Mouse (Mus musculus) kidney, adult 11 months (tissue): ENCODE data around the gene Rbm4.
"Not testable (repeated sequence)": the region's sequence is repeated elsewhere in the genome, so short reads cannot be mapped to it uniquely, and the experiment has no call there.

Source experiments
- DNase-seq: peaks from one replicate; pipeline ENCODE4 v3.0.0; 2022

Rbm4 gene

DNA sequence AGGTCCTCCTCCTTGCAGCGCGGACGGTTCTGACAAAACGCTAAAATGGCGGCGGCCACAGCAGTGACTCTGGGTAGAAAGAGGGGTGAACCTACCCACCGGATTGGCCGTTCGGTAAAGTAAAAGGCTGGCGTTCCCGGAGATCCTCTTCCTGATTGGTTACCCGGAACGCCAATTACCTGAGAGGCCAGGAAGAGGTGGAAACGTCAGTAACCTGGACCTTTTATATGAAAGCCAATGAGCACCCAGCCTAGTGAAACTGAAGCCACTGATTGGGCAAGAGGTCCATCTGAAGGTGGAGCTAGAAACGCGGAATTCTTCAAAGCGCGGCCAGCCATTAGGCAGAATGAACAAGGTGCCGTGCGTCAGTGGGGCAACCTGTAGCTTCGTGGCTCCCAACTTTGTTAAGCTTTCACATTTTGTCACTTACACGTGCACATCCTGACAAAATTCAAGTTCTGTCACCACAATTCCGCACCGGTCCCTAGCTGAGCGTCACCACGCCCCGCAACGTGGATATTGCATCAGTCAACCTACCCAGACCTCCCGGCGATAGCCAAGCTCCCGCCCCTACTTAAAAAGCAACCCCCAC is at the start of gene Rbm4:
Gene Rbm4 (minus strand): TSS at position 71 of the 592 bp plus-strand sequence.
- peak; percentile 99 for DNase-seq

DNA sequence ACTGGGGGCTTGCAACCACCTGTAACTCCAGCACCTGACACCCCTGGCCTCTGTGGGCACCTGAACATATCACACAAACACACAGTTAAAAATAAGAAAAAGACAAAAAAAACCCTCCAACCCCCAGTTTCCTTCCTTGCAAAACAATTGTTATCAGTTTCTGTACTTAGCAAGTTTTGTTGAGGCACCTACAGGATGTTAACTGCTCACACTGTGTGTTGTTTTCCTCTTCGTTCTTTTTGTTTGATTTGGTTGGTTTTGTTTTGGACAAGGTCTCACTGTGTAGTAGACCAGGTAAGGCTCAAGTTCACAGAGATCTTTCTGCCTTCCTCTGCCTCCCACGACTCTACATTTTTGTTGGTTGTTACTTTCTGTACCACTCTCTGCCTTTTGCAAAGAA is 48.9 kb upstream of the Rbm4 start:
- no peak for DNase-seq

DNA sequence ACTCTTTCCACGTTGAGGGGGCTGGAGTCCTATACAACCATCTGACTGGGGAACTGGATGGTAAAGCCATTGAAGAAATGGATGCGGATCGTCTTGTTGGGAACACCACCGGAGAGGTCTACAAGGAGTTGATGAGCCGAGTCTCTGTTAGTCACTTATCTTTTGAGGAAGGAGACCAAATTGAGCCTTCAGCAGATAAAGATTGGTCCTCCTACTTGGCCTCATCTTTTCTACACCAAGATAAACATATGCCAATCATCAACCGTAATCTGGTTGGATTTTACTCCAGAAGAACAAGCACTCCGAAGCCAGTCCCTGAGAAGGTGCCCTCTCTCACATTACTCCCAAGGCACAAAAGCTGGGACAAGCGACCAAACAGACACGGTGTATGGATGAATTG is 47.1 kb upstream of the Rbm4 start:
- no peak for DNase-seq

DNA sequence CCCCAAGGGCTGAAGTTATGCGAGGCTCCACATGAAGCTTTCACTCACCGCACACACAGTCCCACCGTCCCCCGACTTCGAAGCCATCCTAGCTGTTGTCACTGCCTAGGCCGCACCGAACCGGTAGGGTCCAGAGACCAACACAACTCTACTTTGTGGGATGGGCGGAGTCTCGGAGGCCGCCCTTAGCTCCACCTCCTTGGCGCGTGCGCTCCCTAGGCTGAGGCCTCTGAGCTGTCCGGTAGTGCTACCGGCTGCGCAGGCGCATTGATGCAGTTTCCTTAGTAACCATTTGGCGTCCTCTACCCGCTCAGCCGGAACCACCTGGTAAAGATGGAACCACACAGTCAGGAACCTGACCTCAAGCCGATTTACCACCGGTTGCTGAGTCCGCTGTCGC is 45.4 kb upstream of the Rbm4 start, which contains the start of the genes Ccs and Ccdc87:
Gene Ccs (minus strand): TSS at position 184 of the 400 bp plus-strand sequence.
Gene Ccdc87 (plus strand): TSS at position 218 of the 400 bp plus-strand sequence.
- DNase-seq, result peak; percentile 99

DNA sequence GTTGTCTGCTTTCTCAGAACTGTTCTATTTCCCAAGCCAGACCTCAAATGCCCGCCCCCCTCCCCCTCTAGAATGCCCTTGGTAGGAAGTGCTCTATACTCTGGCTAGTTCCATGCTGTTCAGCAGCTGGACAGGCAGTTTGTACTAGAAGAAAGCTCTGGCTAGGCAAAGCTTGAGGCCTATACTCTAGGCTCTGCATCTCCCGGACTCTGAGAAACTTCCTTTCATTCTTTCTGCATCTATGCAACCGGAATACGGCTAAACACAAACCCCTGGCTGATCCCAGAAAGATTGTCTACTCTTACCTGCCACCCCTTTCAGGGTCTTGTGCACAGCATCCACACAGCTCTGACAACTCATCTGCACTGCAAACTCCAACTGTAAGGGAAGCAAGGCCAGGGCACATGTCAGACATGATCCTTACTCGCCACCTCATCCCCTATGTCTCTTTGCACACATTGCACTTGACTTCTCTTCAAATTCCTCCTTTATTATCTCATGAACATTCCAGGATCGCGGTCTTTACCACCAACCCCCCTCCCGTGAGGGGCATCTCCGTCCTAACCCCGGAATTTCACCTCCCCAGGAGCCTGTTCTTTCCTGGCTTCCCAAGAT is 44.9 kb upstream of the Rbm4 start:
- no peak for DNase-seq

DNA sequence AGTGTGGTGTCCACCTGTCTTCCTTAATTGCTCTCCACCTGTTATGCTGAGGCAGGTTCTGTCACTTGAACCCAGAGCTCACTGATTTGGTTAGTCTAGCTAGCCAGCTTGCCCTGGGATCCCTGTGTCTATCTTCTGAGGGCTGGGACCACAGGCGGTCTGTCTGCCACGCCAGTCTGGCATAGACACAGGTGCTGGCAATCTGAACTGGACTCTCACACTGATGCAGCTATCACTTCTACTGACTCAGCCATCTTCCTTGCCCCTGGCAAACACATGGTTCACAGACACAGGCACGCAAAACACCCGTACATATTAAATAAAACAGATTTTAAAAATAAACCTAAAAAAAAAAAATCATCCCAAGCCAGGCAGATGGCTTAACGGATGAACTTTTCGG is 43.3 kb upstream of the Rbm4 start:
- no peak for DNase-seq

DNA sequence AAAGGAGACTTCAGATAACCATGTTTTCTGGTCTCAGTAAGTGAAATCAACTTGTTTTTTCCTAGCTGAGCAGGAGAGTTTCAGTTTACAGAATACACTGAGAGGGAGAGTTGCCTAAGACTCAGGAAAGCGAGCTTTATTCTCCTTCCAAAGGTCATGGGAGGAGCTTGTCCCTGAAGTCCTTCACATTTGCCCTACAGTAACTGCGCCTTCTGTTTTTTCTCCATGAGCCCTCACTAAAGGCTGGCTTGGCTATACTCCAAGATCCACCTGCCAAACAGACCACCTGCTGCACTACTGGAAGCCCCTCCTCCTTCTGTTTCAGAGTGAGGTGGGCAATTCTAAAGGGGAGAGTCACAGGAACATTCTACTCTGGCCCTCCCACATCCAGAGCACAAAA is 42.4 kb upstream of the Rbm4 start:
- peak; percentile 60 for DNase-seq

DNA sequence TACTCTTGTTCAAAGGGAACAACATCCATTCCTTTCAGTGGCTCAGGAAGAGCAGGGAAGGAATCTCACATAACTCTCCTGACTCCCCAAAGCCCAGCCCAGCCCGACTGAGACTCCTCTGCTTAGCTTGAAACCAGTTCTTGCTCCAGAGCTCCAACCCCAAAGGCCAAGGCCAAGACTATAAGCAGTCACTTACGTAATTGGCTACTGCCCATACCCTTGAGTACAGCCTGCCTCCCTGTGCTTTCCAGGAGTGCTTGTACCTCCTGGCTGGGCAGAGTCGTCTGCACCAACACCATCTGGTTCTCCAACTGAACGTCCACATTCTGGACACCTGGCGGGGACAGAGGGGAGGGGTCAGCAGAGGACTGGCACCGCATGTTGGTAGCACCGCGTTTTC is 40.3 kb upstream of the Rbm4 start:
- DNase-seq, result no peak

DNA sequence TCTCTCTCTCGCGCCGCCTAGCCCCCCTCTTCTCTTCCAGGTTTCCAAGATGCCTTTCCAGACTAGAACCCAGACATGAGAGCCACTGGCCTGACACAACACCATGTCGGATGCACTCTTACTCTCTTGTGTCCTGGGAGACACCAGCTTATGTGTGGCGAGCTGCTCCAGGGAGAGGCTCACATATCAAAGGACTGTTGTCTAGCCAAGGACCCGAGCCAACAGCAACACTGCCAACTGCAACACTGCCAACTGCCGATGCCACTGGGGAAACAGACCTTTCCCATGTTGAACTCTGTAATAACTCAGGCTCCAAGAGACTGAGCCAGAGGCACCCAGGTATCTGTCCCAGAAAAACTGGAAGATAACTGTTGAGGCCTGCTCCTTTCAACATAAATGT is 35.5 kb upstream of the Rbm4 start:
- peak; percentile 73 for DNase-seq

DNA sequence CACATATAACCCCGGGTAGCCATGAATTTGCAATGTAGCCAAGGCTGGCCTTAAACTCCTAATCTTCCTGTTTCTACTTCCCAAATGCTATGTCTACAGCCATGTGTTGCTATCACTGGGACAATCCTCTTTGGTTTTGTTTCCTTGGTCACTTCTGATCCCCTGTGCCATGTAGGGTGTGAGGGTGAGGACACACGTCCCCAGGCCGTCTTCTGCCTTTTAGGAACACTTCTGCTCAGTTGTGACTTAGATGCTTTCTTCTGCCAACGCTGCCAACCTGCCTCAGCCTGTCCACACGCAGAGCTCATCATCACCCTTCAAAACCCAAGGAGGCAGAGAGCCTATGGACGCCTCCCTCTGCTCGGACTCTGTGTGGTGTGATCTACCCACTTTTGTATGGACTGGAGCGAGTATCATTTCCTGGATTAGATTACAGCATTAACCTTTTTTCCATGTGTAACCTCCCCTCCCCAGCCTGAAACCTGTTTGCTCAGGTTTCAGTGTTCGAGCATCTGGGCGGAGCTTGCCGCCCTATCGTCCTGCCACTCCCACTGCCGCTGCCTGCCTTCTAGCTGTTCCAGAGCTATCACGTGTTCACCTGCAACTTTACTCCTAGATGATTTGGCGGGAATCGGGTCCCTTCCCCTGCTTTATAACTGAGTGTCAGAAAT is 34.9 kb upstream of the Rbm4 start:
- peak; percentile 79 for DNase-seq

DNA sequence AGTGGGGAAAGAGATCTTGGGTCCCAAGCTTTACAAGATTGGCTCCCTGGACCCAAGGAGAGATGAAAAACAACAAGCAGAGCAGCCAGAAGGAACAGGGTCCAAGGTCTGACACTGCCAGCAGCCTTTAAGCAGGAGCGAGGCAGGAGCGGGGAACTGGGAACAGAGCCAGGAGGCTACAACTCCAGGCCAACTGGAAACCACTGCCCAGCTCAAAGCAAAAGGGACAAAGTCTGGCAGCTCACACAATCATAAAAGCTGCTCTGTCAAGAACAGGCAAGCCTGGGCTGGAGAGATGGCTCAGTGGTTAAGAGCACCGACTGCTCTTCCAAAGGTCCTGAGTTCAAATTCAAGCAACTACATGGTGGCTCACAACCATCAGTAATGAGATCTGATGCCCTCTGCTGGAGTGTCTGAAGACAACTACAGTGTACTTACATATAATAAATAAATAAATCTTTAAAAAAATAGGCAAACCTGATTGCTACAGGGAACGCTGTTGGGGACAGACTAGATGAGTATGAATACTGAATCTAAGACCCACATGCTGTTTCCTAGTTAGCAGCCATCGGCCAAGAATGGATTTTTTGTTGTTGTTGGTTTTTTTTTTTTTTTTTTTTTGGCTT is 27.1 kb upstream of the Rbm4 start:
- DNase-seq, result peak; percentile 98

DNA sequence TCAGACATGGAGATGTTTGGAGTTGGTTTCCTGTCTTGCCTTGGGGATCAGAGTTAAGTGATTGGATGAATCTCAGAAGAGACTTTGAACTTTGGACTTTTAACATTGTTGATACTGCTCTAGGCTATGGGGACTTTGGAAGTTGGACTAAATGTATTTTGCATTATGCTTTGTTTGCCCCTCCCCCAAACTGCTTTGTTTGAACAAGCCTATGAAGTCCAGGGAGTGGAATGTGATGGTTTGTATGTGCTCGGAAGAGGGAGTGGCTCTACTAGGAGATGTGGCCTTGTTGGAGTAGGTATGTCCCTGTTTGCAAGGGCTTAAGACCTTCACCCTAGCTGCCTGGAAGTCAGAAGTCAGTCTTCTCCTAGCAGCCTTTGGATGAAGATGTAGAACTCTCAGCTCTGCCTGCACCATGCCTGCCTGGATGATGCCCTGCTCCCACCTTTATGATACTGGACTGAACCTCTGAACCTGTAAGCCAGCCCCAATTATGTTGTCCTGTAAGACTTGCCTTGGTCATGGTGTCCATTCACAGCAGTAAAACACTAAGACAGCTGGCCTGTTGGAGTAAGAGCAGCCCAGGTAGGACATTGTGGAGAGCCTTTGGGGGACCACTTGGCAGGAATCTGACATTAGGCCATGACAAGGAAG is 23.6 kb upstream of the Rbm4 start:
- DNase-seq, result no peak

DNA sequence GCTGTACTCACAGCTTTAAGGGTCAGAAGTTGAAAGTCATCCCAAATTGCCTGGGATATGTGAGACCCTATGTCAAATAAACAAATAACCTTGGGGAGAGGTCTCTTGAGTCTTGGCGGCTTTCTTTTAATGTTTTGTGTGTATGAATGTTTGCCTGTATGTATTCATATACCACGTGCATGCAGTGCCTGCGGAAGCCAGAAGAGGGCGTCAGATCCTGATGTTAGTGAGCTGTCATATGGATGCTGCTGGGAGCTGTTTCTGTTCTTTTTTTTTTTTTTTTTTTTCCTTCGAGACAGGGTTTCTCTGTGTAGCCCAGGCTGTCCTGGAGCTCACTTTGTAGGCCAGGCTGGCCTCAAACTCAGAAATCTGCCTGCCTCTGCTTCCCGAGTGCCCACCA is 19.3 kb upstream of the Rbm4 start:
- DNase-seq, result peak; percentile 30

DNA sequence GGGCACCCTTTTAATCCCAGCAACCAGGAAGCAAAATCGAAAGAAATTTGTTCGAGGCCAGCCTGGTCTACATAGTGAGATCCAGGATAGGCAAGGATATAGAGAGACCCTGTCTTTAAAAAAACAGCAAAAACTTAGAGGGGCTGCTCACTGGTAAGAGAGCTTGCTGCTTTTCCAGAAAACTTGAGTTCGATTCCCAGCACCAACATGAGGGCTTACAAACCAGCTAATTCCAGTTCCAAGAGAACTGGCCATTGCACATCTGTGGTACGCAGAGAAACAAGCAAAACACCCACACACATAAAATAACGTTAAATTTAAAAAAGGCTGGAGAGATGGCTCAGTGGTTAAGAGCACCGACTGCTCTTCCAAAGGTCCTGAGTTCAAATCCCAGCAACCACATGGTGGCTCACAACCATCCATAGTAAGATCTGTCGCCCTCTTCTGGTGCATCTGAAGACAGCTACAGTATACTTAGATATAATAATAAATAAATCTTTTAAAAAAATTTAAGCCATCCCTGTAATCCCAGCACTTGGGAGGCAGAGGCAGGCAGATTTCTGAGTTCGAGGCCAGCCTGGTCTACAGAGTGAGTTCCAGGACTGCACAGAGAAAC is 18.7 kb upstream of the Rbm4 start:
- DNase-seq, result not testable (repeated sequence)

DNA sequence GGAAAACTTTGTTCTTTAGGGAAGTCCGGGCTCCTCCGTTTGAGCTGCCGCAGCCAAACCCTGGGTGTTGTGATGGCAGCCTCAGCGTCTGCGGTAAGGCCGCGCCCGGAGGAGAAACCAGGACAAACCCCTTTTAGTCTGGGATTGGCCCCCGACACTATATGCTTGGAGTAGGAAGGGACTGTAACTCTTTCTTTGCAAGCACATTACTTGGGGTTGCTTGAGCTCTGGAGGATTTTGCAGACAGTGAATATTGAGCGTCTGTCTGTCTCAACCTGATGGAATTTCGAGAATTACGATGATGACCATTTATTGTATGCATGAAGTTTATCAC is 18.2 kb upstream of the Rbm4 start:
- DNase-seq, result no peak

DNA sequence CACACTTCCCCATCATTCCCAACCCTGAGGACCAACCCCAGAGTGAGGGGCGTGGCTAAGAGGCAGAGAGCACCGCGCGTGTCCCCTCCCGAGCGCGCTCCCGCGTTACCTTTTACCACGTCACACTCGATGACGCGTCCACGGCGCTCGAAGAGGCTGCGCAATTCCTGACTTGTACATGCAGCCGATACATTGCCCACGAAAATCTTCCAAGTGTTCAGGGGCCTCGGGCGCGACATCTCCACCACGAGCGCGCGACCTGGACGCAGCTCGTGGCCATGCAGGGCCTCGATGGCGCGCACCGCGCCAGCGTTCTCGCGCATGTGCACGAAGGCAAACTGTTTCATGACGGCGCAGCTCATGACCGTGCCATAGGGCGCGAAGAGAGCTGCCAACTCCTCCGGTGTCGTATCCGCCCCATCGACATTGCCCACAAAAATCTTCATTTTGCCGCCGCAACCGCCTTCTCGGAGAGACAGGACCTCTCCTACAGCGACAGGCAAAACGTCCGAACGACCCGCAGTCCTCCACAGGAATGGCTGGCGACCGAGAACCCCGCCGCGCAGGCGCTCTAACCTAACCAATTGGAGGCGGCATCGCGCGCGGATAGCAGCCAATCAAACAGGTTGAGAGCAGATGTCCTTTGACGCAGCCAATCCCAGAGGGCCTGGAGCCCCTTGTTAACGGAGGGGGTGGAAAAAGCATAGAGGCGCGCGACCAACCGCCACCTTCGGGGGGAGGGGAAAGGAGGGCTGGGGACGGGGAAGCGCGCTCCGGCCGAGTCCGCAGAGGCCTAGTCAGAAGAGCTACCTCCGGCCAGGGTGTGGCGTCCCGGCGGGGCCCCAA is 17.6 kb upstream of the Rbm4 start, which contains the start of the genes Gm21992 and Rbm14:
Gene Gm21992 (minus strand): TSS at position 550 of the 846 bp plus-strand sequence.
Gene Rbm14 (minus strand): TSS at position 572 of the 846 bp plus-strand sequence.
- DNase-seq, result peak; percentile 99

DNA sequence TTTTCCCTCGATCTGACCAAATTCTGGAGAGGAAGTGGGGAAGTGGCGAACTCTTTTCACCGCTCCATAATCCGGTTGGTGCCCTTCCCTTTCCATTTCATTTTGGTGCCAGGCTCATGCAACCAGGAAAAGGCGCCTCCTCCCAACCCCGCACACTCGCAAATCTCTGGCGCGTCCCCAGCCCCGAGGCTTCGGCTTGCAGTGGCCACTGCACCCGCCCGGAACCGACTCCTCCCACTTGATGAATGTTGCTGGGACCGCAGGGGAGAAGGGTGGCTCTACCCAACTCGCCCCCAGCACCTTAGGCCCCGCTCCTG is 17.0 kb upstream of the Rbm4 start:
- DNase-seq, result no peak

DNA sequence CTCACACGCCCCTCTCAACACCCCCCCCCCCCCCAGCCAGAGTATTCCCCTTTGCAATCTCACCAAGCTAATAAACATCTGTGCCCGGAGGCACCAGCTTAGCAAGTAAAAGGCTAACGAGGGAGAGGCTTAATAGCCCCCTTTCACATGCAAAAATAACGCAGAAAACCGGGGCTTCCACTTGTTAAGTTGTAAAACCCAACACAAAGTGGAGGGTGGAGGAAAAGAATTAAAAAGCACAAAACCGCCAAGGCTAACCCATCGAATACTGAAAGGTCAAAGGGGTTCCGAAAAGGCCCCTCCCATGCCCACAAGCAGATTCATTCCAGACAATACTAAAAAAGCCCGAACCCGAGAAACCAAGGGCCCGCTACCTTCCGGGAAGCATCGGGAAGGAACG is 16.6 kb upstream of the Rbm4 start:
- no peak for DNase-seq

DNA sequence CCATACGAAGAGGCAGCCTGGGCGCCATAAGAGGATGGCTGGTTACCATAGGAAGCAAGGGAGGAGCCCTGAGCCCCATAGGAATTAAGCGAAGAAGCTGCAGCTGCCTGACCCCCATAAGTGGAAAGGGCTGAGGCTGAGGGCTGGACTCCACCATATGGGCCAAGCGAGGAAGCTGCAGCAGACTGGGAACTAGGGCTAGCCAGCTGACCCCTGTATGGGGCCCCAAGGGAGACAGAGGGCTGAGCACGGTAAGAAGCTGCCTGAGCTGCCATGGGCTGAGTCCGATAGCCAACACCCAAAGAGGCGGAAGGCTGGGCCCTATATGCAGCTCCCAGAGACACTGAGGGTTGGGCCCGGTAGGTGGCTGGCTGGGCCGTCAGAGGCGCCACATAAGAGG is 9.6 kb upstream of the Rbm4 start:
- no peak for DNase-seq

DNA sequence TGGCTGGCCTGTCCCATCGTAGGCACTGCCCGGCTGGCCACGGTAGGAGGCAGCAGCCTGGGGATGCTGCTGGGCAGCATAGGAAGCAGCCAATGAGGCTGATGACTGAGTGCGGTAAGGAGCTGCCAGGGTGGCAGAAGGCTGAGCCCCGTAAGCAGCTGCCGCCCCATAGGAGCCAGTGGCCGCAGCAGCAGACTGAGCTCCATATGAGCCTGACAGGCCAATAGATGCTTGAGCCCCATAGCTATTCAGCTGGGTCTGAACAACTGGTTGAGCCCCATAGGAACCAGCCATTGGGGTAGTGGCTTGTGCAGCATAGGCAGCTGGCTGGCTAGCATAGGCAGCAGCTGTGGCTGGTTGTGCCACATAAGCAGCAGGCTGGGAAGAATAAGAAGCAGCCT is 9.0 kb upstream of the Rbm4 start:
- DNase-seq, result no peak

DNA sequence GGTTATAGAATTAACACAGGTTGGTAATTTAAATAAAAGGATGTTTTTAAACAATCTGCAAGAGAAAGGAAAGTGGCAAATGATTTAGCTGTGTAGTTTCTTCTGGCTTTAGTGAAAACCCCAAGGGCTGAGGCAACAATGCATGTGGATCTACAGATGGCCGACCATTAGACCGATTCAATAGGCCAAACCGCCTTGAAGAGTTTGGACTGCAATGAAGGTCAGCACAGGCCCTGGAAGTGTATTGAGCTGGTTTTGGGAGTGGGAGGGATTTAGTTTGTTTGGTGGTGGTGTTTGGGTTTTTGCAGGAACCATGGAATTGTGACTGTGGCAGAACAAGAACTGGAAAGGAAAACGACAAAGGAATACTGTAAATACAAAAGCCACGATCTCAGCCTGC is 5.4 kb upstream of the Rbm4 start:
- DNase-seq, result no peak

DNA sequence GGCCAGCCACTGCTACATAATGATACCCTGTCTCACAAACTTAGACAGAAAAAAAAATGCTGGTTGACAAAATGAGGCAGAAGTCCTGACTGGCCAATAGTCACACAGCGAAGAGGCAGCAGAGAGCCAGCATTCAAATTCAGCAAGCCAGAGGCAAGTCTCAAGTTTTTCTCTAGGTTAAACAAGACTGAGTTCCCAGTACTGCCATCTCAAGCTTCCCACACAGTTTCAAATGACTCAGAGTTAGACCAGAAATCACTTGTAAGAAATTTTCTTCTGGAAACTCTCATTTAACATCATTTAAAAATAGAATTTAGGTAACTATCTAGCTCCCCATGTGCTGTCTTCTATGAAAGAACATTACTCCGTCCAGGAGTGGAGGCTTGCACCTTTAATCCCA is 4.1 kb upstream of the Rbm4 start:
- DNase-seq, result no peak
